Mouse (Mus musculus): ENCODE measurements around the gene Rps7. TPM values are rescaled to one million over a fixed set of nuclear protein-coding genes. Genes with fewer than 3 reads are reported as not detected.

Rps7 gene
- polyA plus RNA-seq, 1 experiment from 2014 or later = 682 TPM

Small RNAs within 50 kb of the gene (microRNA-seq; reads per million reads assigned to microRNA genes)
- not detected for gene Mir6937

Other genes starting within 250 kb of the Rps7 start
- gene Dcdc2c, start 83.6 kb downstream of the Rps7 start, polyA plus RNA-seq (2015; fragmentation: Nextera tagmentation; extraction: Ambion mirVana) = not detected in 2 replicates
- gene Allc, start 53.4 kb downstream of the Rps7 start, polyA plus RNA-seq (2015; fragmentation: Nextera tagmentation; extraction: Ambion mirVana) = not detected in 2 replicates
- gene Colec11, start 12.6 kb downstream of the Rps7 start, polyA plus RNA-seq (2015; fragmentation: Nextera tagmentation; extraction: Ambion mirVana) = 1.5 and 1.6 TPM in 2 replicates
- 27.2 and 28.3 TPM in 2 replicates for gene Rnaseh1, start 13.6 kb upstream of the Rps7 start, polyA plus RNA-seq (2015; fragmentation: Nextera tagmentation; extraction: Ambion mirVana)
- 80.7 and 85.1 TPM in 2 replicates for gene Adi1, start 39.3 kb upstream of the Rps7 start, polyA plus RNA-seq (2015; fragmentation: Nextera tagmentation; extraction: Ambion mirVana)
- 36.4 and 36.6 TPM in 2 replicates for gene Trappc12, start 114.5 kb upstream of the Rps7 start, polyA plus RNA-seq (2015; fragmentation: Nextera tagmentation; extraction: Ambion mirVana)
- gene Eipr1, start 115.8 kb upstream of the Rps7 start, polyA plus RNA-seq (2015; fragmentation: Nextera tagmentation; extraction: Ambion mirVana) = 24.9 and 27.7 TPM in 2 replicates